Mouse (Mus musculus) adrenal gland, adult 8-10 months (tissue): ENCODE data around the gene Fto. TPM values are rescaled to one million over a fixed set of nuclear protein-coding genes. Genes with fewer than 3 reads are reported as not detected.
A peak's percentile ranks its signal among the peaks of the same experiment; 100 is the strongest.

ENCODE experiments used
- DNase-seq: peaks from one replicate; pipeline ENCODE4 v3.0.0; 2022
- total RNA-seq, 4 experiments: library from RNA; stranded (reverse); gene quantifications; 2 replicates each; pipeline ENCODE4 v1.2.4; 2022

Gene Fto
- total RNA-seq, 4 experiments from 2014 or later, result 73.8 to 102 (median 86.6) TPM

- no peak for DNase-seq
Observed at GRCm38 (mm10) chr8:91684596-91685317, 371.4 kb downstream of the Fto start.

- no peak for DNase-seq
Observed at GRCm38 (mm10) chr8:91685408-91685807, 372.1 kb downstream of the Fto start.

DNA sequence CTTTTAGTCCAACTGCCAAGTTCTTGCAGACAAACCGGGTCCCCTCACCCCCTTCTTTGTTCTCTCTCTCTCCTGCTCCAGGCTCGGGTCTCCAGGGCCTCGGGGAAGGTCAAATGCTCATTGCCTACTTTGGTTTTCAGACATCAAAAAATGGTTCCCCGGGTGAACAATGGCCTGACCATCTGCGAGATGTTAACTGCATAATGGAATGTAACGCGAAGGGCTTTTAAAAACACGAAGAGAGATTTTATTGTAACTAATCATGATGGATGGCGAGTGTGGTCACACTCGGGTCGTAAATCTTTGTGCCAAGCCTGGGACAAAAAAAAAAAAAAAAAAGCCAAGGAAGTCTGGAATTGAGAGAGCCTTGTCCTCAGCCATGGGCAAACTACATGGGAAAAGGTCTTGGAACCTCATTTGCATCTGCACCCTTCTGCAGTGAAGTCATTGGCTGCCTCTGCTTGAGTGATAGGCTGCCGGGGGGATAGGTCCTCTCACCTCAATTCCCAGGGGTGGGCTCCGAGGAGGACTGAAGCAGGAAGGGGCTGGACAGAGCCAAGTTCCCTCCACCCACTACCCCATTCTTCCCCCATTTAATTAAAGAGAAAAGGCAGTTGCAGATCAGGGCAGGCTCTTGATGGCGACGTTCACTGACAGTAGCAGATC lies 378.9 kb downstream of the Fto start:
- no peak for DNase-seq

- no peak for DNase-seq
Observed at GRCm38 (mm10) chr8:91706533-91706932, 393.2 kb downstream of the Fto start.

DNA sequence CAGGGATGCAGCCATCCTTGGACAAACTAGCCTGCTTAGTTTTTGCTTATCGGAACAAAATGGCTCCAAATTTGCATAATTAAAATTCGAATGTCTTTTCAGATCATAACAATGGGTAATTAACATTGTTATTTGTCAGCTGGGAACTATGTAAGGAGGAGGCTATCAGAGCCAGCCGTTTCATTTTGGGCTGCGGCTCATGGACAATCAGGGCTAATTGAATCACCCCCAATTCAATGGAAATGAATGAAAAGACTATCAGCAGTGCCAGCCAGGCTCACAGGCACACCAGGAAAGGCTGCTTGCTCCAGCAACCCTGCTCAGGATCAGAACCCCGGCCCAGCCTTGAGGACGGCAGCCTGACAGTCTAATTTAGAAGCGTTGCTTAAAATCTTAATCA lies 395.3 kb downstream of the Fto start:
- DNase-seq, result no peak

DNA sequence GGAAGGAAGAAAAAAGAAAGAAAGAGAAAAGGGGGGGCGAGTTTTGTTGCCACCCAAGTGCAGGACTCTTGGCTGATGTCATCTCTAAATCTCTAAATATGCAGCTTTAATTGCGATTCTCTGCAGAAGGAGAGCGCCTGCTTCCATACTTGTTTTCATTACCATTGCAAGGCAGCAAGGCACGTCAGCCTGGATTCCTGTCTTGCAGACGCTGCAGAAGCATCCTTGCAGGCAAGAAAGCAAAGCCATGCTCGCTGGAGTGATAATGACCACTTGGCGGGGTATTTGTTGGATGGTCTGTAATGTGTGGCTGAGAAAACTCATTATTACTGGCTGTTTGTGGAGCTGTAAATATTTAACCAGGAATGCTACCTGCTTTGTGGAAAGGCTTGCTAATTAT lies 396.4 kb downstream of the Fto start:
- no peak for DNase-seq

GRCm38 (mm10) chr8:91711202-91711601 lies 397.9 kb downstream of the Fto start:
- no peak for DNase-seq

- no peak for DNase-seq
Observed at GRCm38 (mm10) chr8:91711981-91712598, 398.8 kb downstream of the Fto start.

- no peak for DNase-seq
Observed at GRCm38 (mm10) chr8:91712731-91713569, 399.6 kb downstream of the Fto start.

DNA sequence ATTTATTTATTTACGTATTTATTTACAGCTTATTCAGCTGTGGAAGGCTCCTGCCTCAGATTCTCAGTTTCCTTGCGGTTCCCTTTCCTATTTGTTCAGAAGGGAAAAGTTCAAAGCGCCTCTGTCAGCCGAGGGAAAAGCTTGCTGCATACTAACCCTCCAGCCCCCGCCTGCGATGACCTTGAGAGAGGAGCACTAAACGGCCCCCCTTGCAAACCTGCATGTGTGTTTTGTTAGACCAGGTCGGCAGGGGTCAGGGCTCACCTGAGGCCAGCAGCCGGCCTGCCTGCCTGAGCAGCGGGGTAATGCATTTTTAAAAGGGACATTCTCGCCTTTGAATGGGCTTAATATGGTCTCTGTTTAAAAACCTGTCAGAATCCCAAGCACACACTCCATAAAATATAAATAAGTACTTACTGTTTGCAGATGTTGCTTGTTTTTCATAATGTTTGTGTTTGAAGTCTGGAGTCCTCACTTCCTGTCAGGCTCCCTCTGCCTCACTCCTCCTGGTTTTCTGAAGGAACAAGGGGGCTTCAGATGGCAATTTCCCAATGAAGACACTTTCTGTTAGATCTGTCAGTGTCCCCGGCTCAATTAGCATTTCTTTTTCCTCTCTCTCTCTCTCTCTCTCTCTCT lies 400.5 kb downstream of the Fto start:
- DNase-seq, result no peak

GRCm38 (mm10) chr8:91714733-91715132 lies 401.4 kb downstream of the Fto start:
- no peak for DNase-seq

- peak; percentile 5 for DNase-seq
Observed at GRCm38 (mm10) chr8:91715387-91716085, 402.2 kb downstream of the Fto start.

Other genes starting within 250 kb of the Fto start
- 10 to 100 TPM; 45.4 to 58.2 (median 54.8) TPM for gene Rbl2, start 243.5 kb upstream of the Fto start, total RNA-seq
- 10 to 100 TPM; 43.1 to 58.7 (median 48.4) TPM for gene Aktip, start 113.5 kb upstream of the Fto start, total RNA-seq
- 10 to 100 TPM in 2 of 4 experiments, 1 to 10 TPM in 2; 4.8 to 14.5 (median 10.4) TPM for gene Rpgrip1l, start 263 bp upstream of the Fto start, total RNA-seq